Comparison of ENCODE assay signal across 9 mouse cellular contexts in the genomic region with DNA sequence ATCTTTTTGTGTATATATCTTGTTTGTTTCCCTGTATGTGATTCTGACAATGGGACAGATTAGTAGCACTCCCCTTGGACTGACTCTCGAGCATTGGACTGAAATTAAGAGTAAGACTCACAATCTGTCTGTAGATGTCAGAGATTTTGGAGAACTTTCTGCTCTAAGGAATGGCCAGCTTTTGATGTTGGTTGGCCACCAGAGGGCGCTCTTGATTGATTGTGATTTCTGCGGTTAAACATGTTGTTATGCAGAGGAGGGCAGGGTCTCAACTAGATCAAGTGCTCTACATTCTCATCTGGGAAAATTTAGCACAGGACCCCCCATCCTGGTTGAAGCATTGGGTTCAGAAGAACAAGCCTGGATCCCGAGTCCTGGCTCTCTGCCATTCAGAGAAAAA.
DNase-seq lines count a peak whose midpoint lies in the region; ATAC-seq and TF ChIP-seq lines count a peak whose summit lies in the region.
"Had no signal": no experiment of that assay in that cellular context is flagged by ENCODE, and none has a peak within 500 bp of the region (broad histone marks: within the 10 kb centered on the region; RNA-seq: fewer than 3 reads in every experiment).

No protein-coding gene starts in this region.

- H3K27ac ChIP-seq in hindbrain, embryonic 11.5 days (ENCODE audit: low read depth, low read length) = no peak overlapping the region
- no peak overlapping the region for H3K27ac ChIP-seq in hindbrain, embryonic 16.5 days (ENCODE audit: low read depth, low read length)
- H3K27ac ChIP-seq in liver, postnatal 0 days (ENCODE audit: low read depth) = no peak overlapping the region
- H3K27ac ChIP-seq: hindbrain, embryonic 15.5 days had no signal

- TF ChIP-seq EP300 in liver, postnatal 0 days (IDR thresholded peaks at IDR 0.05; ENCODE audit: low read depth) = no peak

- no peaks in the 10 kb centered on the region for H3K4me1 ChIP-seq in hindbrain, embryonic 11.5 days (replicated peaks; ENCODE audit: control insufficient read depth, insufficient read depth, low read length)
- H3K4me1 ChIP-seq in hindbrain, embryonic 16.5 days (ENCODE audit: control insufficient read depth, insufficient read depth, low read depth, low read length) = no peaks in the 10 kb centered on the region
- no peaks in the 10 kb centered on the region for H3K4me1 ChIP-seq in liver, postnatal 0 days (ENCODE audit: insufficient read depth)
- H3K4me1 ChIP-seq: hindbrain, embryonic 15.5 days had no signal

- no peak overlapping the region for H3K4me2 ChIP-seq in hindbrain, embryonic 11.5 days (replicated peaks; ENCODE audit: low read depth, low read length)
- H3K4me2 ChIP-seq in hindbrain, embryonic 16.5 days (ENCODE audit: low read length) = no peak overlapping the region
- H3K4me2 ChIP-seq in liver, postnatal 0 days (ENCODE audit: low read depth, low read length) = no peak overlapping the region
- H3K4me2 ChIP-seq: hindbrain, embryonic 15.5 days had no signal

- no peaks in the 10 kb centered on the region for H3K36me3 ChIP-seq in hindbrain, embryonic 11.5 days (ENCODE audit: control insufficient read depth, insufficient read depth, low read length)
- H3K36me3 ChIP-seq in hindbrain, embryonic 16.5 days (ENCODE audit: control insufficient read depth, insufficient read depth, low read length) = no peaks in the 10 kb centered on the region
- H3K36me3 ChIP-seq in liver, postnatal 0 days (replicated peaks; ENCODE audit: insufficient read depth, low read length) = no peaks in the 10 kb centered on the region
- H3K36me3 ChIP-seq: hindbrain, embryonic 15.5 days had no signal

- no peaks in the 10 kb centered on the region for H3K27me3 ChIP-seq in hindbrain, embryonic 11.5 days (ENCODE audit: control insufficient read depth, insufficient read depth, low read length)
- no peaks in the 10 kb centered on the region for H3K27me3 ChIP-seq in hindbrain, embryonic 16.5 days (replicated peaks; ENCODE audit: control insufficient read depth, insufficient read depth, low read length)
- no peaks in the 10 kb centered on the region for H3K27me3 ChIP-seq in liver, postnatal 0 days (ENCODE audit: insufficient read depth, low read length)
- H3K27me3 ChIP-seq: hindbrain, embryonic 15.5 days had no signal

- no peak overlapping the region for H3K4me3 ChIP-seq in hindbrain, embryonic 11.5 days (ENCODE audit: low read depth, low read length)
- H3K4me3 ChIP-seq in hindbrain, embryonic 16.5 days (ENCODE audit: low read length) = no peak overlapping the region
- H3K4me3 ChIP-seq in liver, postnatal 0 days (ENCODE audit: low read depth, low read length) = no peak overlapping the region
- H3K4me3 ChIP-seq: hindbrain, embryonic 15.5 days had no signal

- DNase-seq in hindbrain, embryonic 11.5 days (ENCODE audit: low spot score) = peak; percentile 48
- peak; percentile 28 for DNase-seq in CD4-positive helper T cell, adult 2 months (ENCODE audit: low read depth, low spot score)
- DNase-seq in adrenal gland, postnatal 10 days = peak; percentile 59
- DNase-seq in liver, postnatal 0 days = peak; percentile 57
- peak; percentile 47 to 58 for DNase-seq in thymus, postnatal 36 days
- no peak for DNase-seq in urinary bladder, postnatal 36 days (ENCODE audit: low spot score in 2 of 2)
- no peak for DNase-seq in gastrocnemius, adult 8-10 months (ENCODE audit: low spot score in 2 of 2)

- 79% methylated on average over 4 of the region's 4 CpGs for WGBS in hindbrain, embryonic 11.5 days
- WGBS in hindbrain, embryonic 16.5 days = 73% methylated on average over 4 of the region's 4 CpGs
- WGBS in liver, postnatal 0 days (ENCODE audit: insufficient replicate concordance) = 58% methylated on average over 4 of the region's 4 CpGs

- H3K9me3 ChIP-seq in hindbrain, embryonic 11.5 days (ENCODE audit: control insufficient read depth, low read length) = no peaks in the 10 kb centered on the region
- H3K9me3 ChIP-seq in hindbrain, embryonic 16.5 days (ENCODE audit: control insufficient read depth, low read length) = peaks cover 7% of the 10 kb centered on the region
- H3K9me3 ChIP-seq in liver, postnatal 0 days (ENCODE audit: low read length) = no peaks in the 10 kb centered on the region
- H3K9me3 ChIP-seq: hindbrain, embryonic 15.5 days had no signal

- ATAC-seq in hindbrain, embryonic 11.5 days (ENCODE audit: low FRiP score) = no peak
- no peak for ATAC-seq in hindbrain, embryonic 16.5 days
- ATAC-seq in liver, postnatal 0 days = no peak

- no peak overlapping the region for H3K9ac ChIP-seq in hindbrain, embryonic 11.5 days (ENCODE audit: low read depth, low read length)
- no peak overlapping the region for H3K9ac ChIP-seq in hindbrain, embryonic 16.5 days (ENCODE audit: low read depth, low read length)
- no peak overlapping the region for H3K9ac ChIP-seq in liver, postnatal 0 days (replicated peaks)
- H3K9ac ChIP-seq: hindbrain, embryonic 15.5 days had no signal

- peak; percentile 62 for TF ChIP-seq CTCF in liver, postnatal 0 days (IDR thresholded peaks at IDR 0.05; ENCODE audit: low read depth)

Comparison
In these comparisons a context has a peak if more than half of its experiments do, and no peak if none do; other contexts are left out.
1. DNase-seq: peak in hindbrain, embryonic 11.5 days (single experiment), CD4-positive helper T cell, adult 2 months (single experiment), adrenal gland, postnatal 10 days (single experiment), liver, postnatal 0 days (single experiment) and thymus, postnatal 36 days (2 of 2); none in urinary bladder, postnatal 36 days (0 of 2) and gastrocnemius, adult 8-10 months (0 of 2).